Mouse (Mus musculus) intestine, postnatal 0 days (tissue): Measurements from ENCODE around the gene Phactr4. TPM values are rescaled to one million over a fixed set of nuclear protein-coding genes. Genes with fewer than 3 reads are reported as not detected.
A peak's percentile ranks its signal among the peaks of the same experiment; 100 is the strongest.

Experiments used
- ATAC-seq: fragments of 200-750 bp; cut with Nextera tagmentation; 2 replicates; pipeline ENCODE4 v1.8.0; 2017; ENCODE audit warnings: mild to moderate bottlenecking, moderate TSS enrichment, moderate library complexity
- H3K27ac ChIP-seq: fragments of 300-500 bp; sonication (generic); 2 replicates; pipeline ENCODE4 v1.5.1; 2014; ENCODE audit warnings: mild to moderate bottlenecking, low read depth, low read length, moderate library complexity
- H3K27me3 ChIP-seq: fragments of 300-500 bp; sonication (generic); replicated peaks from 2 replicates; pipeline ENCODE4 v1.6.1; 2014; ENCODE audit warnings: low read length, mixed read lengths; ENCODE audit not compliant: control insufficient read depth, insufficient read depth
- H3K36me3 ChIP-seq: fragments of 300-500 bp; sonication (generic); 2 replicates; pipeline ENCODE4 v1.6.1; 2014; ENCODE audit warnings: mild to moderate bottlenecking, moderate library complexity; ENCODE audit not compliant: control insufficient read depth, insufficient read depth
- H3K4me1 ChIP-seq: fragments of 300-500 bp; sonication (generic); replicated peaks from 2 replicates; pipeline ENCODE4 v1.6.1; 2014; ENCODE audit warnings: antibody characterized with exemption, low read length, mixed read lengths; ENCODE audit not compliant: control insufficient read depth, insufficient read depth
- H3K4me2 ChIP-seq: fragments of 300-500 bp; sonication (generic); replicated peaks from 2 replicates; pipeline ENCODE4 v1.6.1; 2014; ENCODE audit warnings: low read depth, mild to moderate bottlenecking, moderate library complexity
- H3K4me3 ChIP-seq: fragments of 300-500 bp; sonication (generic); 2 replicates; pipeline ENCODE4 v1.5.1; 2014; ENCODE audit warnings: low read depth, low read length
- H3K9ac ChIP-seq: fragments of 300-500 bp; sonication (generic); 2 replicates; pipeline ENCODE4 v1.6.1; 2014; ENCODE audit warnings: mild to moderate bottlenecking, low read depth, low read length
- H3K9me3 ChIP-seq: fragments of 300-500 bp; sonication (generic); 2 replicates; pipeline ENCODE4 v1.6.1; 2016; ENCODE audit warnings: mixed run types; ENCODE audit not compliant: control insufficient read depth
- CTCF ChIP-seq: sonication (generic); IDR thresholded peaks from 2 replicates; pipeline ENCODE4 v1.5.1; 2016; ENCODE audit warnings: low read depth, mild to moderate bottlenecking, control low read depth, antibody characterized with exemption, moderate library complexity
- WGBS: fragments of 180-500 bp; shearing (Covaris S2); extraction: QIAGEN DNeasy Blood & Tissue Kit; methylation state at CpG from one replicate; pipeline ENCODE4 v1.1.7; 2014; 5-methylcytosine and 5-hydroxymethylcytosine counted together
- polyA plus RNA-seq: library from polyadenylated mRNA; unstranded; fragments of >200 nt; fragmentation: Nextera tagmentation; extraction: Ambion mirVana; gene quantifications from 2 replicates; pipeline ENCODE4 v1.2.1, GENCODE M21; 2015

Gene Phactr4
- polyA plus RNA-seq, 1 experiment from 2014 or later: 16.7 TPM

DNA sequence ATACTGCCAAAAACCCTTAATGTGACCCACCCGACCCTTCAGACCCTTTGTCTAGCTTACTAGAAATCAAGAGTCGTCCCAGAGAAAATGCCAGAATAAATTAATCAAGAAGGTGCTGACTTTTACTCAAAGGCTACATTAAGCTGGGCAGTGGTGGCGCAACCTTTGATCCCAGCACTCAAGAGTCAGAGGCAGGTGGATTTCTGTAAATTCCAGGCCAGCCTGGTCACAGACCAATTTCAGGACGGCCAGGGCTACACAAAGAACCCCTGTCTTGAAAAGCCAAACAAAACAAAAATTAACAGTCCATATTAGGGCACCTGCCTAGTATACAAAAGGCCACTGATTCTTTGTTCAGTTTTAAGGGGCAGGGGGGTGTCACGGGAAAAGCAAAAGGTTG, 95.8 kb downstream of the Phactr4 start:
- ATAC-seq: no peak
- TF ChIP-seq CTCF: no peak
- 74% methylated on average over 5 of the region's 5 CpGs for WGBS

GRCm38 (mm10) chr4:132315711-132316110, 106.6 kb downstream of the Phactr4 start:
- peak; percentile 70; the same call in 1 of the 2 replicates for ATAC-seq

More for the DNA sequence above, 95.8 kb downstream of the Phactr4 start:
- peaks cover 45% of the 10 kb centered on the region for H3K36me3 ChIP-seq
- H3K9me3 ChIP-seq: no peaks in the 10 kb centered on the region
- H3K9ac ChIP-seq: no peak overlapping the region
- no peak overlapping the region for H3K27ac ChIP-seq
- no peak overlapping the region for H3K4me3 ChIP-seq
- no peaks in the 10 kb centered on the region; the same call in 1 of the 2 replicates for H3K4me1 ChIP-seq
- no peaks in the 10 kb centered on the region for H3K27me3 ChIP-seq
- H3K4me2 ChIP-seq: no peak overlapping the region

GRCm38 (mm10) chr4:132312627-132313026, 109.7 kb downstream of the Phactr4 start:
- 90% methylated on average over 5 of the region's 5 CpGs for WGBS
- no peak overlapping the region for H3K4me2 ChIP-seq
- no peaks in the 10 kb centered on the region for H3K9me3 ChIP-seq
- no peak overlapping the region for H3K27ac ChIP-seq
- H3K4me3 ChIP-seq: no peak overlapping the region
- H3K9ac ChIP-seq: no peak overlapping the region
- TF ChIP-seq CTCF: no peak
- no peaks in the 10 kb centered on the region for H3K27me3 ChIP-seq
- H3K4me1 ChIP-seq: no peaks in the 10 kb centered on the region
- ATAC-seq: no peak
- H3K36me3 ChIP-seq: peaks cover 56% of the 10 kb centered on the region

More at GRCm38 (mm10) chr4:132315711-132316110, 106.6 kb downstream of the Phactr4 start:
- Histone ChIP-seq H3K9me3 (no peaks in the 10 kb centered on the region), H3K4me3 (no peak overlapping the region), H3K4me1 (no peaks in the 10 kb centered on the region), H3K9ac (no peak overlapping the region), H3K4me2 (no peak overlapping the region), H3K36me3 (peaks cover 78% of the 10 kb centered on the region), H3K27ac (0 out of 2 replicates have a peak overlapping the region, but pooled peaks have one; percentile 7), H3K27me3 (no peaks in the 10 kb centered on the region)
- 59% methylated on average over 8 of the region's 8 CpGs for WGBS
- no peak for TF ChIP-seq CTCF

GRCm38 (mm10) chr4:132311801-132312200, 110.5 kb downstream of the Phactr4 start:
- H3K27me3 ChIP-seq: no peaks in the 10 kb centered on the region
- H3K4me3 ChIP-seq: no peak overlapping the region
- ATAC-seq: no peak
- H3K27ac ChIP-seq: no peak overlapping the region
- H3K36me3 ChIP-seq: peaks cover 48% of the 10 kb centered on the region
- no peaks in the 10 kb centered on the region for H3K9me3 ChIP-seq
- H3K4me1 ChIP-seq: no peaks in the 10 kb centered on the region
- no peak overlapping the region for H3K9ac ChIP-seq
- no peak overlapping the region for H3K4me2 ChIP-seq
- 53% methylated on average over 3 of the region's 3 CpGs for WGBS
- no peak for TF ChIP-seq CTCF

DNA sequence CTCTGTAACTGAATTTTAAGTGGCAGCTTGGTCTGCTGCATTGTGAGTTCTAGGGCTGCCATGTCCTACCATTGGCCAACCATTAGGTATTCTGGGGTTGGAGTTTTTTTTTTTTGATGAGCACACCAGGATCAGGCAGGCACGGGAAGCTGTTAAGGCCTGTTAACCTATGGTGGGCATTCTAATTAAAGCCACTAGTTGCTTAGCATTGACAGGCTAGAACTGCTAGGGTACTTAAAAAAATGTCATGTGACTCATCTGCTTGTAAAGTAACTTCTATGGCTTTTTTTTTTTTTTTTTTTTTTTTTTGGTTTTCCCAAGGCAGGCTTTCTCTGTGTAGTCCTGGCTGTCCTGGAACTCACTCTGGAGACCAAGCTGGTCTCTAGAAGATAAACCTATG, 111.1 kb downstream of the Phactr4 start:
- Histone ChIP-seq H3K4me3 (no peak overlapping the region), H3K27me3 (no peaks in the 10 kb centered on the region), H3K4me2 (no peak overlapping the region), H3K27ac (0 out of 2 replicates have a peak overlapping the region, but pooled peaks have one; percentile 15), H3K4me1 (no peaks in the 10 kb centered on the region), H3K9ac (no peak overlapping the region), H3K9me3 (no peaks in the 10 kb centered on the region), H3K36me3 (peaks cover 42% of the 10 kb centered on the region)
- WGBS: 34% methylated on average over 1 of the region's 1 CpGs
- ATAC-seq: no peak
- no peak for TF ChIP-seq CTCF

- 24% methylated on average over 10 of the region's 10 CpGs for WGBS
- TF ChIP-seq CTCF: peak; percentile 79
Observed at GRCm38 (mm10) chr4:132309849-132310472, 112.3 kb downstream of the Phactr4 start.

More at GRCm38 (mm10) chr4:132309849-132310472, 112.3 kb downstream of the Phactr4 start:
- 0 out of 2 replicates have a peak, but pooled peaks have one; percentile 11 for ATAC-seq
- peak overlapping the region; percentile 80 for H3K4me2 ChIP-seq
- no peaks in the 10 kb centered on the region for H3K9me3 ChIP-seq
- peak overlapping the region; percentile 79 for H3K4me3 ChIP-seq
- H3K27ac ChIP-seq: 0 out of 2 replicates have a peak overlapping the region, but pooled peaks have one; percentile 36
- no peaks in the 10 kb centered on the region for H3K4me1 ChIP-seq
- H3K36me3 ChIP-seq: peaks cover 38% of the 10 kb centered on the region
- no peaks in the 10 kb centered on the region for H3K27me3 ChIP-seq
- peak overlapping the region; percentile 84 for H3K9ac ChIP-seq
